Mouse (Mus musculus): ENCODE measurements around the gene Atg5. TPM values are rescaled to one million over a fixed set of nuclear protein-coding genes. Genes with fewer than 3 reads are reported as not detected.
A peak's percentile ranks its signal among the peaks of the same experiment; 100 is the strongest.
"Not testable (repeated sequence)": the region's sequence is repeated elsewhere in the genome, so short reads cannot be mapped to it uniquely, and the experiment has no call there.

Gene Atg5
- polyA plus RNA-seq (2012; rRNA removed): 23.9 and 26.5 TPM in 2 replicates

DNA sequence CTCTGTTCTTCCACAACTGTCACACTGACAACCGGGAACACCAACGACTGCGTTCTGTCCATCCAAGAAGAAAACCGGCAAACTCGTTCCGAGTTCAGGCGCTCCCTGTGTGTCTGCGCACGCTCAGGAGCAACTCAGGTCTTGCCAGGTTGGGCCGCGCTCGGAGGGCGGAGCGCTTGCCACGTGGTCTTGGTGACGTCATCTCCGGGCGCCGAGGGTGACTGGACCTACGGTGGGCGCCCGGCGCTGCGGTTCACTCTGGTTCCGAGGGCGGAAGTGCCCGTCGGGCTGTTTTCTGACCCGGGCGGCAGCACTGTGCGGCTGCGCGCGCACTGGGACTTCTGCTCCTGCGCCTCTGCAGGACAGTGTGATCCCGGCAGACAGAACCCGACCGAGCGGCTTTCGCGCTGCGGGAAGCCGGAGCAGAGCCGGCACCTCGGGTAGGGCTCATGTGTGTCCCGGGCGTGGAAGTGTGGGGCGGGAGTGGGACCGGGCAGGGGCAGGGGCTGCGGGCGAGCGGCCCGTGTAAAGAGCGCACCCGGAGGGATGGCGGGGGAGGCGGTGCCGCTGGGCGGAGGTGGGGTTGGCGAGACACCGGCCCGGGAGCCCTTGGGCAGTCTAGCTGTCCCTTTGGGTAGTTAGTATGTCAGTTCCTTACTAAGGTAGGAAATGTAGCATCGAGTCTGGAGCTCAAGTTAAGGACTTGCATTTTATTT is at the start of gene Atg5:
TSS of gene Atg5 (plus strand) at position 214 of the 716 bp plus-strand sequence.
- peak; percentile 99 for DNase-seq (ENCODE audit: low spot score)

DNA sequence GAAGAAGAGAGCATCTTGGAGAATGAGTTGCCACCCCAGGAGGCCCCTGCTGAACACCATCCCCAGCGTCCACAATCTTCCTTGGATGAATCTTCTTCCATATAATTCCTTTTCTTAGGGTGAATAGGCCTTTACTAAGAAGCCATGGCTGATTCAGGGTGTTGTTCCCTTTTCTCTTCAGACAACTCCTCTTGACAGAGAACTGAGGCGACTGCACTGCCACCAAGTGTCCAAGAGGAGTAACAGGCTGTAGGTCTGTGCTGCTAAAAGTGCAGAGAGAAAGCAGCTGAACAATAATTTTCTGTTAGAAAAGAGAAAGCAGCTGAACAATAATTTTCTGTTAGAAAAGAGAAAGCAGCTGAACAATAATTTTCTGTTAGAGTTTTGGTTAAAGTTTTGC is 49.1 kb upstream of the Atg5 start:
- DNase-seq (ENCODE audit: low spot score): not testable (repeated sequence)

DNA sequence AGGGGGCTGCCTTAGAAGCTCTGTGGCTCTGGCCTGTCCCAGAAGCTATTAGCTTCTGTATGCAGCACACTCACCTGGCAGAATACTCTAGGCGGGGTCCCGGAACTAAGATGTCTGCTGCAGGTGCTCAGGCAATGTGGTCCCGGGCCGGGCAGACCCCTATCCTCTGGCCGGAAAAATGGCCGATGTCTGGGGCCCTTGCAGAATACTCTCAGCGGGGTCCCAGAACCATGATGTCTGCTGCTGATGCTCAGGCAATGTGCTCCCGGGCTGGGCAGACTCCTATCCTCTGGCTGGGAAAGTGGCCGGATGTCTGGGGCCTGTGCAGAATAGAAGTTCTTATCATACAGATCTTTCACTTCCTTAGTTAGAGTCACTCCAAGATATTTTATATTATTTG is 43.8 kb upstream of the Atg5 start:
- DNase-seq (ENCODE audit: low spot score): no peak

DNA sequence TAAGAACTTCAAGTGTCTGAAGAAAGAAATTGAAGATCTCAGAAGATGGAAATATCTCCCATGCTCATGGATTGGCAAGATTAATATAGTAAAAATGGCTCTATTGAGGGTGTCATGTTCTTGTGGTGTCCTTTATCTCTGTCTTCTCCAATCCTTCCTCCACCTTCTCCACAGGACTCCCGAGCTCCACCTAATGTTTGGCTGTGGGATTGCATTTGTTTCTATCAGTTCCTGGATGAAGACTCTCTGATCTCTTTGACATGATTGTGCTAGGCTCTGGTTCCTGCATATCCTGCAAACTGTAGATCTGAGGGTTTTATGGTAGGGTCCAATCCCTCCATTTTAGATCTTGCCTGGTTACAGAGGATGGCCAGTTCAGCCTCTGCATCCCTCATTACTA is 34.8 kb upstream of the Atg5 start:
- not testable (repeated sequence) for DNase-seq (ENCODE audit: low spot score)

DNA sequence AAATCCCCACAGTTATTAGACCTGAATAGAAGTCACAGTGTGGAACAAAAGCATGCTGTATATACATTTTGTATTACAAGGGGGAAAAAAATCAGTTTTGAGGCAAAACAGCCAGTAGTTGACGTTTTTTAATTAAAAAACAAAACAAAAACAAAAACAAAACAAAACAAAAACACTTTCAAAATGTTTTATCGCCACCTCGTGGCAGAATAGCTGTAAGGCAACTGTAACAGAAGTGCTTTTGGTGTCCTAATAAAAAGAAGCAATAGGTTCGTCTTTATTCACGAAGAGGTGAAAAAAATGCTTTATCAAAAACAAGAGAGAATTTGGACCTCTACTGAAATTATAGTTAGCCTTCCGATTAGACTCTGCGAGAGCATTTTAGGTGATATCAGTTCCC is 32.9 kb upstream of the Atg5 start:
- DNase-seq (ENCODE audit: low spot score): not testable (repeated sequence)

DNA sequence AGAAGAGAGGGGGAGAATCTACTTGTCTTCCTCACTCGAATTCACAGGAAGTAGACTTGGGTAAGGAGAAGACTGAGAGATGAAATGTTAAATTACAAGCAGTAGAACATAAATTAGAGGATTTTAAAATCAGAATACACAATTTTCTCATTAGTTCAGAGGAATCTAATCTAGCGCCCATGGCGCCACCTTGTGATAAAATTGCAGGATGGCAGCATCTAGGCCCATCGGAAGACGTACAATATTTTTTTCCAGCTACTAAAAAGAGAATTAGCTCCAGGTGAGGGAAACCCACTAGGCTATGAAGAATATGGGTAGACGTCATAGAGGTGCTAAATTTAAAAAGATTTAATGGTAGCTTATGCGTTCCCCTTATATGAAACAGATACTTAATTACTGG is 11.5 kb upstream of the Atg5 start:
- DNase-seq (ENCODE audit: low spot score): no peak

DNA sequence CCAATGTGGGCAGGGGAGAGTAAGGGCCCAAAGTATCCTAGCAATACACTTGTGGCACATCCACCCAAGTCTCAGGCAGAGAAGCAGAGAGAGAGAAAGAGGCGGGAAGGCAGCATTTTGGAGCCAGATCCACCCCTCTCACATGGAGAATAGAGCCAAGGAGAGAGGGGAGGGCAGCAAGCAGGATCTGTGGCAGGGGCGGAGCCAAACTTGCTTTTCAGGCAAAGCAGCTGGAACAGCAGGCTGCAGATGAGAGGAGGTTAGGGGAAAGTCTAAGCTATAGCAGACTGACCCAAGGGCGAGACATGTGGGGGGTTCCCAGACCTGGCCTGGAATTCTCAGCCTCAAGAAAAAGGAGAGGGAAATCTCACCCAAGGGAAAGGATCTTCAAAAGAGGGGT is 2.3 kb upstream of the Atg5 start:
- DNase-seq (ENCODE audit: low spot score): no peak

DNA sequence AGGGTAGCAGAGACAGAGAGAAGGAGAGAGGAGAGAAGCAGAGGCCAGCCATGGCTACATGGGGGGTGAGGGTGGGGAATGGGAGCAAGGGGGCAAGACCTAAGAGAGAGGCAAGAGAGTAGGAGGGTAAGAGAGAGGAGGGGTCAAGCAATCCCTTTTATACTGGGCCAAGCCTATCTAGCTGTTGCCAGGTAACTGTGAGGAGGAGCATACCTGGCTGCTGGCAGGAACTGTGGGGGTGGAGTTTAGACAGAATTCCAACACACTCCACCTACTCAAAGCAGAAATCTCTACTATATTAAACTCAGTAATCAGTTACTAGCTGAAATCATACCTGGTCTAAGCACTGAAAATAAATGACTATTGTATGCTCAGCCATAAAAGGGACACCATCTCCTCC is 1.6 kb upstream of the Atg5 start:
- DNase-seq (ENCODE audit: low spot score): no peak

DNA sequence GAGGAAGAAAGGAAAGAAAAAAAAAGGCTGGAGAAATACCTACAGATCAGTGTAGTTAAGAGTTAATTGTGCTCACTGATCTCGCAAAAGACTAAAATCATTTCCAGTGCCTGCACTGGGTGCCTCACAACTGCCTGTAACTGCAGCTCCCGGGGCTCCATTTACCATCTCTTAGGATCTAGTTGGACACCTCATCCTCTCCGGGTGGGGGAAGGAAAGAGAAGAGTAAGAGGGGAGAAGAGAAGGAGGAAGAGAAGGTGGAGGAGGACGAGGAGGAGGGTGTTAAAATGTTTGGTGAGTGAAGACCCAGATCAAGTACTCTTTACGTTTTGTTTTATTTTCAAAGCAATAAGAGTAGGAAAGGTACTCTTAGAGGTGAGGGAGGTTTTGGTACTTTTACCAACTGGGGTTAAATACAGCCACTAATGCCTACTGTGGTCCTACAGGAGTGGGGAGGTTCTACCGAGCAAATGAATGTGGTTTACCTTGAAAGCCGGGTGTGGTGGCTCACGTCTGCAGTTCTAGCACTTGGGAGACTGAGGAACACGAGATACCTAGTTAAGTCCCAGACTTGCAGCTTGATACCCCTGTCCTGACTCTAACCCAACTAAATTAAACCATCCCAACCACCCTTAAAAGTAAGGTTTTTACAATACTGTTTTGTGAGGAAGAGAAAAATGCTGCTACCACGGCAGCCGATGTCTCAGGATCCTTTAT is 574 bp upstream of the Atg5 start:
- no peak for DNase-seq (ENCODE audit: low spot score)

DNA sequence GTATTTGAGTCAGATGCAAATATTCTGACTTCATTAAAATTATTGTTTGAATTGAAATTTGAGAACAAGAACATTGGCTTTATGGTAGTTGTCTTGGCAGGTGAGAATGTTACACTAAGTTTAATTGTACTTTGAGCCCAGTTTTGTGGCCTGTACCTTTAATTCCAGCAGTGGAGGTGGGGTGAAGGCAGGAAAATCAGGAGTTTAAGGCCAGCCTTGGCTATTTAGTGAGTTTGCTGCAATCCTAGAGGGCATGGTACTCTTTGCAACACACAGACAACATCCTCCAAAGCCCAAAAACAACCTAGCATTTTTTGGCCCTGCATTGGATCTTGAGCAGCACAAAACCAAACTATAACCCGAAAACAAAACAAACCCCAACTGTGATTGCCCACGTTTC is 1.1 kb downstream of the Atg5 start:
- DNase-seq (ENCODE audit: low spot score): no peak

DNA sequence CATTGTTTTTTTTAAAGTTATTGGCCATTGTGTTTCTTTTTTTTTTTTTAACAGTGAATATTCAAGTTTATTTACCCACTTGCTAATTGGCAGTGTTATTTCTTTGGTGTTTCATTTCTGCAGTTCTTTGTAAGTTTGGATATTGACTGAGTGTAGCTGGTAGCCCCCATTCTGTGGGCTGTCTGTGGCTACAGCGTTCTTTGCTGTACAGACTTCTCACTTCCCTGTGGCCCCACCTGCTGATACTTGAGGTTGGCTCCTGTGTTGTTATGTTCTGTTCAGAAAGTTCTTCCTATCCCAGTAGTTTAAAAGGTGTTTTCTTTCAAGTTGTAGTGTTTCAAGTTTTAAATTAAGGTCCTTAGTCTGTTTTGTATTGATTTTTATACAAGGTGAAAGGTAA is 14.2 kb downstream of the Atg5 start:
- no peak for DNase-seq (ENCODE audit: low spot score)

DNA sequence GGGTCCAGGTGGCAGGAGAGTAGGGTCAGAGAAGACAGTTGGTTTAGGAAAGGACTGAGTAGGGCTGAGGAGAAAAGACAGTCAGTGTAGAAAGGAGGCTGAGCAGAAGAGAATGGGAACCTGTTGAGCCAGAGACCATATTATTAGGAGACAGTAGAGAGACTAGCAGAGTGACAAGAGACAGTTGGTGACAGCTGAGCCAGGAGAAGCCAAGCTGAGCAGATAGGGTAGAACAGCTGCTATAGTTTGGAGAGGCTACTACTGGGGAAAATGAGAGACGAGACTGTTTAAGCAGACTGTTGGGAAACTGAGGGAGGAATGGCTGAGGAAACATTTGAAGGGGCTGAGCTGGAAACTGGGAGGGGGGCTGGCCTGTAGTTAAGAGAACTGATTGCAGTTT is 16.9 kb downstream of the Atg5 start:
- no peak for DNase-seq (ENCODE audit: low spot score)

DNA sequence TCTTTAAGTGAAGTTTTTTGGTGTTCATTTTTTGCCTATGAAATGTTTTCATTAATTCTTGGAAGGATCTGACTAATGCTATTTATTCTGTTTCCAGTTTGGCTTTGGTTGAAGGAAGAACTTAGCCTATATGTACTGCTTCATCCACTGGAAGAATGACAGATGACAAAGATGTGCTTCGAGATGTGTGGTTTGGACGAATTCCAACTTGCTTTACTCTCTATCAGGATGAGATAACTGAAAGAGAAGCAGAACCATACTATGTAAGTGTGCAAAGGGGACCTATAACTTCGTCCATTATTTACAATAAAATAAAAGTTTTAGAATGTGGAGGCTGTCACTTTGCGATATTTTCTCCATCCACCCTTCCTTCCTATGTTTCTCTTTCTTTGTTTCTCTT is 17.8 kb downstream of the Atg5 start:
- DNase-seq (ENCODE audit: low spot score): no peak

DNA sequence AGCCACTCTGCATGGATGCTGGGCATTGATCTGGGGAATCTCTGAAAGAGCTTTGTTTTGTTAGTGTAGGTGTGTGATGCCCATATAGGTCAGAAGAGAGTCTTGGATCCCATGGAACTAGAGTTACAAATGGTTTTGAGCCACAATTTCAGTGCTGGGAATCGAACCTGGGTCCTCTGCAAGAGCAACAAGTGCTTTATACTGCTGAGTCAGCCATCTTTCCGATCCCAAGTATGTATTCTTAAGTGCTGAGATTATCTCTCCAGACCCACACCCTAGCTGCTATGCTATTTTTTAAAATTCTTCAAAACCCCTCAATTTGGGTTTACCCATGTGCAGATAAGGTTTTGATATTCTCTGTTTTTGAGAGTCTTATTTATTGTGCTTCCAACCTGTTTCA is 22.7 kb downstream of the Atg5 start:
- DNase-seq (ENCODE audit: low spot score): no peak

DNA sequence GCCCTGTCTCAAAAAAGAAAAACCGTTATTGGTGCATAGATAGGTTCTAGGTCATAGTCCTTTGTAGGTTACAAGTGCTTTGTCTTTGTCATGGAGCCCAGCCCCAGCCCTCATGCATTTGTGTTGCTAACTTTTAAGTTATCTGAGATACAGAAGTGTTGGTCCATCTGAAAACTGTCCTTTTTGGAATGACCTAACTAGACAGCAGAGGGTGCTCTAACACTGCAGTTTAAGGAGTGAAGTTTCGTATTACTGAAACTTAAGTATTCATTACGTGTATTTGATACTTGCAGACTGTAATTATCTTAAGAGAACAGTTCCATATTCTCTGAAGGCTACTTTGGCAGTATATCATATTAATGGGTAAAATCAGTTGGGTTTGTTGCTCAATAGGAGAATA is 24.0 kb downstream of the Atg5 start:
- no peak for DNase-seq (ENCODE audit: low spot score)

DNA sequence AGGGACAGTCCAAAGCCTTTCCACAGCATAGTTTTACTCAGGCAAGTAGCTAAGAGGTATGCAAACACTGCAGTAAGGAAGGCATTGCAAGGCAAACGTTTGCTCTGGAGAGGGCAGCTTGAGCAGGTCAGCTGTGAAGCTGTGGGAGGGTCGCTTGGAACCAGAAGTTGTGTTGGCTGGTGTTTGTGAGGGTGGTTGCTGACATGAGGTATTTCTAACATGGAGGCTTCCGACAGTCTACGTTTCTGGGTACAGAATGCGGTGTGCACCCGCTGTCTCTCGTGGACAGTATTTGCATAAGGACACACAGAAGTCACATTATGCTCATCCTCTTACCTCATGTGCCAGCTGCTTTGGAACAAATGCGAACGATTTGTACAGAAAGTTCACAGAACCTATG is 31.0 kb downstream of the Atg5 start:
- no peak for DNase-seq (ENCODE audit: low spot score)

DNA sequence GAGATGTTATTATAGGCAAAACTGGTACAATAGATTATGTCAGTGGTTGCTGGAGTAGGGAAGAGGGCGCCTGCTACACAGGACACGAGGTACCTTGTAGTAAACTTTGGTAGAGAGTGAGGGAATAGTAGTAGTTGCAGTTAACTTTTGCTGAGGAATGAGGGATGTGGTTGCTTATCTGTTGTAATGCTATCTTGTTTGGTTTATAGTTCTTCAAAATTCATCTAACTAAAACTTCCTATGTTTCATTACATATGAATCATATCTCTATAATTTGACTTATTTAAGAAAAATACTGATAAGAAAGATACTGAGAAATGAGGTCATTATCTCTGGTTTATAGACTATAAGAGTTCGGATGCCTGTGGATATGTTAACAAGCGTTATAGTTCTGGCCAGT is 31.9 kb downstream of the Atg5 start:
- no peak for DNase-seq (ENCODE audit: low spot score)

DNA sequence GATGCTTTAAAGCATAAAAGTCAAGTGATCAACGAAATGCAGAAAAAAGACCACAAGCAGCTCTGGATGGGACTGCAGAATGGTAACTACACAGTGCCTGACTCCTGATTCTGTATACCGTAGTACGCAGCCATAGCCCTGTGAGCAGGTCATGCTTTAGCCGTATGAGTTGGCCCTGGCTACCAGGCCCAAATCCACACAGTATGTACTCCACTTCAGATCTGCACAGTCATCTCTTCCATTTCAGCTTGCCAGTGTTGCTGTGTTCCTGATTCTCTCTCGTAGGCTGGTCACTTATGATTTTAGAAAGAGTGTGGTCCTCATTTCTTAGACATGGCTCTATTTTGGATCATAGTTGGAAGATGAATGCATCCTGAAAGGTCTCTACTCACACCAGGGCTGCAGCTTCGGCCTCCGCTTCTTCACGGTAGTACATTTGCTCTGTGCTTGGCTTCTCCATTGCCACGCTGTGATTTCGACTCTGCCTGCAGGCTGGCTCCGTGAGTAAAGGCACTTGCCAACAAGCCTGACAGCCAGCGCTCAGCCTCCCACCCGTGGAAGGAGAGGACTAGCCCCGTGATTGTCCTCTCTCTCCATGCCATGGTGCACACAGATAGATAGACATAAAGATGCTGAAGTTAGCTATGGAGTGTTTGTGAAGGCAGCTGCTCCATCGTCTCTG is 35.6 kb downstream of the Atg5 start:
- DNase-seq (ENCODE audit: low spot score): no peak

DNA sequence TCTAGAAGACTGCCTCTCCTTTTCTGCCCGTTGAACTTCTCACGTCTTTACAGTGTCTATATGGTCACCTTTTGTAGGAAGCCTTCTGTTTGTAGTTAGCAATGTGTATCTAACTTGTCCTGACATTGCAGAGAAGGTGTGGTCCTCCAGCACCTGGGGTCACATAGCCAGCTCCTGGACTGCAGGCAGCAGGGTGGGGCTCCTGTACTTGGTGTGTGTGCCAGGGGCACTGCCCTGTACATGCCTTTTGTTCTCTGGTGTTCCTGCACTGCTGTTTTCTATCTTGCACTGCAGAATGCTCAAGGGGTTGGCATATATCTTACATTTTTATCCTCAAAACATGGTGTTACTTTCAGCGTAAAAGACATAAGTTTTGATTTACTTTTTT is 36.2 kb downstream of the Atg5 start:
- no peak for DNase-seq (ENCODE audit: low spot score)

DNA sequence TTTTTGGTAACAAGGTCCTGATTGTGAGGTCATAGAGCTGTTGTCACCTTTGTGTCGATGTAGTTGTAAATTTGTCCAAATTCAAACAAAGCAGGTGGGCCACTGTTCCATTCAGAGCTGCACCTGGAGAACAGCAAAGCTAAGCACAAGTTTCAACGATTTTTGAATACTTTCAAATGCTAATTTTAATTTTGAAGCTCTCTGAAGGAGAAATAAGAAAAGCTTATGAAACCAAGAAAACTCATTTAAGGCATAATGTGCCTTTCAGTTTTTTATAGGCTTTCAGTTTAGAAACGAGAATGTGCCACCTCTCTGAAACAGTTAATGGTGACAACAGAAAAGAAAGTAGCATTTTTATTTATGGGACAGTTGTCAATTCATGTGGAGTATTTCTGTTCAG is 36.7 kb downstream of the Atg5 start:
- DNase-seq (ENCODE audit: low spot score): no peak

DNA sequence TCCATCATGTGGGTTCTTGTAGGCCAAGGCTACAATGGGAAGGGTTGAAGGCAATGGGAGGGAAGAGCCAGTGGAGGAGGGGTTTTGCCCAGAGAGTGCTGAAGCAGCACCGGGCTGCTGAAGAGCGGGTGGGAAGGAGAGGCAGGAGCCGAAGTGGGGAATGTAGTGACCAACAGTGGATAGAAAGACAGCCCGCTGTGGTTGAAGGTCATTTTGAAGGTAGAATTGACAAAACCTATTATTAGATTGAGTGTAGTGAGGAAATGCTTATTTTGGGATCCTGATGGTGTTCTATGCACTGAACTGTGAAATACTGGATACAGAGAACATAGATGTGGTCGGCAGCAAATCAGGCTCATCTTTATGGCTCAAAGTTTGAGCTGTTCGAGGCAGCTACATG is 38.1 kb downstream of the Atg5 start:
- DNase-seq (ENCODE audit: low spot score): no peak

DNA sequence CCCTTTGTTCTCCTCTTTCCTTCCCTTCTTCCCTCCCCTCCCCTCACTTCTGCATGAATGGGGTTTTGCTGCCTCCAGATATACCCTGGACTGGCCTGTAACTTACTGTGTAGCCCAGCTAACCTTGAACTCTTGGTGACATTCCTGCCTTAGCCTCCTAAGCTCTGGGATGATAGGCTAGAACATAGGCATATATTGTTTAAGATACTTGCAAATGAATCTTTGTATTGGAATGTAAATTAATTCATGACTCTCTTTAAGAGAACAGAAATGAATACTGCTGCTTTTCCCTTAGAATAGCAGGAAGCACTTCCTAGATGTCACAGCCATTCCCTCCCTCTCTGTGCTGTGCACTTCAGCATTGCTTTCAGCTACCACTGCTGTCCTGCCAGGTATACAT is 40.1 kb downstream of the Atg5 start:
- no peak for DNase-seq (ENCODE audit: low spot score)

DNA sequence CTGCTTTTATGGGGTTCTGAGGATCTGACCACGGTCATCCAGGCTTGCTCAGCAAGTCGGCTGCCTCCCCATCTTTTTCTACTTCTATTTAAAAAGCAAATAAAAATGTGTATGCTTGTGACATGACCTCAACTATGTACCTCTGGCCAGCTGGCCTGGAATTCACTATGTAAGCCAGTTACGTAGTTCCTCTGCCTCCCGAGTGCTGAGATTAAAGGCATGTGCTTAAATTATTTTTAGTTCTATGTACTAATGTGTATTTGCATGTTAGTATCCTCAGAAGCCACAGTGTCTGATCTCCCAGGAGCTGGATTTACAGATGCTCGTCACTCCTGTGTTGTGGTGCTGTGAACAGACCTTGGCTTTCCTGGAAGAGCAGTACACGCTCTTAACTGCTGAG is 41.1 kb downstream of the Atg5 start:
- DNase-seq (ENCODE audit: low spot score): no peak

Data from urinary bladder, adult 2 months (tissue).